Mouse (Mus musculus): ENCODE measurements at regions not wholly inside any gene's neighbourhood (a gene's known extent, or its start where the extent isn't known, plus 50 kb on each side); places are given as distances from the start of the nearest gene placed in this dataset.

- no peak for DNase-seq
These were observed 69.0 kb upstream of the Fndc3a start for GRCm38 (mm10) chr14:72778756-72779155.

- DNase-seq = peak; percentile 38 to 60
These were observed 68.2 kb upstream of the Fndc3a start for GRCm38 (mm10) chr14:72777927-72778560.

GRCm38 (mm10) chr14:72770237-72770636 lies 60.4 kb upstream of the Fndc3a start:
- DNase-seq = no peak

- DNase-seq = no peak
These were observed 50.3 kb upstream of the Fndc3a start for GRCm38 (mm10) chr14:72760123-72760522.

Data from kidney, adult 8-10 months (tissue).